Mouse (Mus musculus) neutrophil, adult 83 days (primary cell): ENCODE measurements around the gene Gm14137. TPM values are rescaled to one million over a fixed set of nuclear protein-coding genes. Genes with fewer than 3 reads are reported as not detected.

ENCODE experiments used
- total RNA-seq, 2 experiments: library from RNA; stranded (reverse); gene quantifications; one replicate each; pipeline ENCODE4 v1.2.4; 2023

The Gm14137 gene
- total RNA-seq, result not detected

DNA sequence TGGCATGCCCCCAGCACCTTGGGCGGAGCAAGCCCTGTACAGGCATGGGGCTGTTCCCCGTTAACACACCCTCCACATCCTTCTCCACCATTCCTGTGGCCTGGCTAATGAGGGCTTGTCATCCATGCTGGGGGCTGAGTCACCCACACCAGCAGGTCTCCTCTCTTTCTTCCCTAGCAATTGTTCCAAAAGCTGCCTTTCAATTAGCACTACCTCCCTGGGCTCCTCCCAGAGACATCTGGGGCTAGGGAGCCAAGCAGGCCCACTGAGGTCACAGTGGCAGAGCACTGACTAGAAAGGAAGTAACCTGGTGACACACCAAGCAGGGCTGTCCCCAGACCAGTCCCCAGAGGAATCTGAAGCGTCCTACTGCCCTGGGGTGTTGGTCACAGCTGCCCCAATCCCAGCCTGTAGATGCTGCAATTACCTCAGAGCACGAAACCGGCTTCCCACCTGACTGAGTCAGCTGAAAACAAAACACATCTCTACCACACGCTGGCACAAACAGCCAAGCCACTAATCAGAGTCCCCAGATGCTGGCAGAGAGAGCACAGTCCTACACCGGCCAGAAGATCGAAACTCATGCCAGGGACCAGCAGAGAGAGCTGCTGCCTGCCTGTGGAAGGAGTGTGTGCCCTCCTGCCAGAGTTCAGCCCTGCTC is at the start of gene Gm14137:
Gene Gm14137 (plus strand): TSS at position 519 of the 661 bp plus-strand sequence.

DNA sequence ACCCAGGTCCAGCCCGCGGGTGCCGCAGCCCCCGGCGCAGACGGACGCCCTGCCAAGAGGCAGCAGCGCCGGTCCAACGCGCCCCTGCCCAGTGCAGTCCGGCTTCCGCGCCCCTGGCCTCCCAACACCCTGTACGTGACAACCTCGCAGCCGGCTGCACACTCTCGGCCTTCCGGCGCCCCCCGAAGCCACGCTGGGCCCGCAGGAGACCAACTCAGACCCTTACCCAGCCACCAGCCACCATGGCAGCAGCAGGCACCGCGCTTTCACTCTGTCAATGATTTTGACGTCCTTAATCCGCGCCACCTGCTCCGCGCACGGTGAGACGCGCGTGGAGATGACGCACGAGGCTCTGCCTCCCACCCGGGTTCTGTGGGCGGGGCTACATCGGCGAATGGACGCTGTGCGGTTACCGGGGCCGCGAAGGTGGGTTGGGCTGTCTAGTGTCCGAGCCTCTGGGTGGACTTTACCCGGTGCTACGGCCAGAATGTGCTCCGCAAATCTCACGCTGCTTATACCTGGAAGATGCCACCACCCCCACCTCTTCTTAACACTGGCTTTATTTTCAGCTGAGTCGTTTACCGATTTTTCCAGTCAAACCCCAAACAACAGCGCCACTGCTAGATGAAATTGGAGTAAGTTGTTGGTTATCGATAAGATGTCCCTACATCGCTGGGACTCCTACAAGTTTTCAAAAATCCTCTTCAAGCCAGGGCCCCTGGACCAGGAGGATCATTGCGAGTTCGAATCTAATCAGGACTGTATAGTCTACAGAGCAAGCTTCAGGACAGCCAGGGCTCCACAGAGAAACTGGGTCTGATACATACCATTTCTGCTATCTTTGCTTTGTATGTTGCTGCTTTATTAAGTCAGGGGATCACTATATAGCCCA is 17.4 kb upstream of the Gm14137 start, which contains the start of gene Rmdn3:
Gene Rmdn3 (minus strand): TSS at position 354 of the 892 bp plus-strand sequence.

DNA sequence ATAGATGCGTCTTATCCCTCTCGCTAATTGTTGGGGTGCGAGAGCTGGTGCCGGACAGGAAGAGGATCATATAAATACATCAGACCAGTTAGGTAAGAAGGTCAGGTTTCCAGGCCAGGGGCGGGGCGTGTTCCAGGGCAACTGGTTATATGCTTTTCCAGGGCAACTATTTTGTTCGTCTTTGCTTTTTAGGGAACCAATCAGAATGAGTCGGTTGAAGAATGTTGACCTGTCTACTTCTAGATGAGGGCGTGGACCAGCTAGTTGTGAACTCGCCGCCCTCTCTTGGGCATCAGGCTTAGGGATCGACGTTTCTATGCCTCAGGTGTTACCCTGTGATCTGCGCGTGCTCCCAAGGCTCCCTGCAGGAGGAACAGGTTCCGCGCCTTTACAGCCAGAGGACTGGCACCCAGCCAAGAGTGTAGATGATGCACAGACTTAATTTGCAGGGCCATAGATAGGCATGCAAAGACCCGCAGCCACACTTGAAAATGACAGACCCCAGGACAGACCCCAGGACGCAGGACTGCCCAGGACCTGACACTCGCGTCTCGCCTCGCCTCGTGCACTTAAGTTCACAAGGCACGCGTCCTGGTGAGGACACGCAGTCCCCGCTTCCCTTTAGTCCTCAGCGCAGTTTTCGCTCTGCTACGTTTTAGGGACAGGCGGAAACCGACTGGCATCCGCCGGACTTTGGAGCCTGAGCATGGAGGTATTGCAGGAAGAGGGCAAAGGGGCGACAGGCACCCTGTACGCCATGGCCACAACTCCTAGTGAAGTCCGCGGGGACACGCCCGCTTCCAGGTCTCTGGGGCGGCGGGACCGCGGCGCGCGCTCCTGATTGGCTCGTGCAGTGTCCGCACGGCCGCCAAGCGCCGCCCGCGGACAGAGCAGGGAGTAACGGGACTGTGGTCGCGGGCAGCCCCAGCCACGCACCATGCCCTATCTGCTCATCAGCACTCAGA is 7.1 kb upstream of the Gm14137 start, which contains the start of gene Gchfr:
Gene Gchfr (plus strand): TSS at position 873 of the 965 bp plus-strand sequence.

DNA sequence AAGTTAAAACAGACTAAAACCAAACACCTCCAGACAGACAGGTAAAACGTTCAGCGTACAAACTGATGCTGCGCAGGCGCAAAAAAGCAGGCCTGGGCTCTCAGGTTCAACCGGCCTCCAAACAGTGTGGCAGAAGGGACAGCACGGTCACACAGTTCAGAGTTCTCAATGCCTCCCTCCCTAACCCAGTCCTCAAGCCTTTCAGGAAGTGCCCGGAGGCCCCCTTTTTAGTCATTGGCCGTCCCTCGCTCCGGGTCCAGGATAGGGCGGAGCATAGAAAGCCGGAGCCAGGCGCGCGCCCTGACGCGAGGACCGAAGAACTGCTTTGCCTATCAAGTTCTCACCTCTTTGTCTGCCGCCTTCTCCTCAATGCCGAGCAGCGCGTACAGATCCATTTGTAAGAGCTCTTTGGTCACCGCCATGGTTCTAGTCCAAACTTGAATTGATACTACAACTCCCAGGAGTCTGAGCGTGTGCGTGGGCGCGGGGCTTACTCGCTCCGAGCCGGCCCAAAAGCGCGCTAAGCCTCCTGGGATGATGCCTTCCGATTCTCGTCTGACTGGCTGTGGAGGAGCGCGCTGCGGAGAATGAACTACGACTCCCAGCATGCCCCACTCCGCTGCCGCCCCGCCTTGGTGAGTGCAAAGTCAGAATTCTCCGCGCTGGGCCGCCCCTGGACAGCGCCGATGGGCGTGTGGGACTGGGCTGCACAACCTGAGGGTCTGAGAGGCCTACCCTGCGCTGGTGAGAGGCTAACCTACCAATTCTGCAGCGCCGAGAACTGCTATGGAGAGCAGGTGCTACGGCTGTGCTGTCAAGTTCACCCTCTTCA is 34.3 kb downstream of the Gm14137 start, which contains the start of the genes Zfyve19 and Dnajc17:
Gene Zfyve19 (plus strand): TSS at position 274 of the 832 bp plus-strand sequence.
Gene Dnajc17 (minus strand): TSS at position 452 of the 832 bp plus-strand sequence.

Other genes with a start within 250 kb of the Gm14137 start
- 1 to 10 TPM; 3.4 TPM for gene Chst14, start 248.0 kb upstream of the Gm14137 start, total RNA-seq
- gene Ccdc32, start 145.1 kb upstream of the Gm14137 start, total RNA-seq, result 1 to 10 TPM; 5.9 to 7.0 TPM
- gene Rpusd2, start 139.7 kb upstream of the Gm14137 start, total RNA-seq, result 1 to 10 TPM; 2.6 to 3.1 TPM
- gene Knl1, start 127.4 kb upstream of the Gm14137 start, total RNA-seq, result 10 to 100 TPM; 36.3 to 43.6 TPM
- 10 to 100 TPM; 17.8 to 20.4 TPM for gene Rad51, start 61.7 kb upstream of the Gm14137 start, total RNA-seq
- gene Rmdn3, start 17.5 kb upstream of the Gm14137 start, total RNA-seq, result 10 to 100 TPM in 1 of 2 experiments, 1 to 10 TPM in 1; 9.8 to 11.5 TPM
- not detected for gene Gchfr, start 6.7 kb upstream of the Gm14137 start, total RNA-seq
- 10 to 100 TPM; 16.9 to 18.6 TPM for gene Zfyve19, start 34.1 kb downstream of the Gm14137 start, total RNA-seq
- 10 to 100 TPM; 14.4 to 15.2 TPM for gene Dnajc17, start 34.3 kb downstream of the Gm14137 start, total RNA-seq
- gene Ppp1r14d, start 55.4 kb downstream of the Gm14137 start, total RNA-seq, result not detected
- gene Spint1, start 62.9 kb downstream of the Gm14137 start, total RNA-seq, result not detected
- 1 to 10 TPM; 3.6 to 6.4 TPM for gene Rhov, start 96.8 kb downstream of the Gm14137 start, total RNA-seq
- gene Vps18, start 114.2 kb downstream of the Gm14137 start, total RNA-seq, result 10 to 100 TPM; 28.8 to 30.2 TPM
- gene Dll4, start 151.3 kb downstream of the Gm14137 start, total RNA-seq, result under 1 TPM in 1 of 2 experiments, not detected in 1; 0.13 TPM
- gene Chac1, start 176.7 kb downstream of the Gm14137 start, total RNA-seq, result 1 to 10 TPM; 4.9 to 7.1 TPM